10 mouse cellular contexts compared by ENCODE assay signal in genomic region chr9:120961969-120962700, GRCm38 (mm10). TPM values are rescaled to one million over a fixed set of nuclear protein-coding genes. Genes with fewer than 3 reads are reported as not detected.
DNase-seq lines count a peak whose midpoint lies in the region; TF ChIP-seq lines count a peak whose summit lies in the region.
"Had no signal": no experiment of that assay in that cellular context is flagged by ENCODE, and none has a peak within 500 bp of the region (broad histone marks: within the 10 kb centered on the region; RNA-seq: fewer than 3 reads in every experiment).

No protein-coding gene starts in this region.

- no peak for TF ChIP-seq CTCF in thymus, adult 2 months (IDR thresholded peaks at IDR 0.05; ENCODE audit: borderline replicate concordance, control insufficient read depth, extremely low read depth, insufficient read depth, low read length, poor library complexity)

- no peak overlapping the region for H3K4me3 ChIP-seq in thymus, adult 2 months (ENCODE audit: control insufficient read depth, insufficient read depth, low read length)
- H3K4me3 ChIP-seq: embryonic facial prominence, embryonic 12.5 days; neural tube, embryonic 12.5 days had no signal

- peaks cover 48% of the 10 kb centered on the region for H3K36me3 ChIP-seq in thymus, adult 2 months (ENCODE audit: control insufficient read depth, insufficient read depth, low read length)

- WGBS in thymus, adult 2 months = 51% methylated on average over 3 of the region's 3 CpGs

- no peak overlapping the region; the same call in 1 of the 2 replicates for H3K27ac ChIP-seq in thymus, adult 2 months (ENCODE audit: control insufficient read depth, insufficient read depth, low read length)
- H3K27ac ChIP-seq: neural tube, embryonic 12.5 days had no signal

- peaks cover 22% of the 10 kb centered on the region for H3K4me1 ChIP-seq in thymus, adult 2 months (replicated peaks; ENCODE audit: control insufficient read depth, insufficient read depth, low read length)
- H3K4me1 ChIP-seq: embryonic facial prominence, embryonic 12.5 days had no signal

- no peaks in the 10 kb centered on the region for H3K27me3 ChIP-seq in thymus, adult 2 months (ENCODE audit: control insufficient read depth, insufficient read depth, low read length)
- H3K27me3 ChIP-seq: embryonic facial prominence, embryonic 12.5 days; neural tube, embryonic 12.5 days had no signal

- no peak for TF ChIP-seq POLR2A in thymus, adult 2 months (IDR thresholded peaks at IDR 0.05; ENCODE audit: control insufficient read depth, extremely low read depth, insufficient read depth, low read length, poor library complexity)

- peak; percentile 48 for DNase-seq in urinary bladder, postnatal 14 days (ENCODE audit: low spot score)
- DNase-seq in urinary bladder, postnatal 10 days (ENCODE audit: low spot score) = no peak
- DNase-seq in gonadal fat pad, adult 2 months (ENCODE audit: low read depth) = peak; percentile 79
- DNase-seq in kidney, postnatal 36 days = peak; percentile 75 to 82
- DNase-seq in thymus, adult 2 months = no peak
- DNase-seq in thymus, postnatal 10 days (ENCODE audit: low spot score in 2 of 2) = no peak
- no peak for DNase-seq in ovary, adult 18-20 months (ENCODE audit: low spot score)
- DNase-seq in spleen, postnatal 10 days (ENCODE audit: low spot score in 2 of 2) = no peak

RNA-seq across cellular contexts. Expression of gene Ctnnb1, which starts 33.1 kb away (rescaled TPM):
- 82.5 and 250 TPM in 2 replicates for polyA plus RNA-seq in gonadal fat pad, adult 2 months (2012; rRNA removed)
- polyA plus RNA-seq in thymus, adult 2 months (2012; rRNA removed) = 115 and 117 TPM in 2 replicates

Comparison
In these comparisons a context has a peak if more than half of its experiments do, and no peak if none do; other contexts are left out.
1. DNase-seq: peak in urinary bladder, postnatal 14 days (single experiment), gonadal fat pad, adult 2 months (single experiment) and kidney, postnatal 36 days (2 of 2); none in urinary bladder, postnatal 10 days (single experiment), thymus, adult 2 months (single experiment), thymus, postnatal 10 days (0 of 2), ovary, adult 18-20 months (single experiment) and spleen, postnatal 10 days (0 of 2).